Mouse (Mus musculus) embryonic facial prominence, embryonic 14.5 days (tissue): Measurements from ENCODE around the gene Zc3h15. TPM values are rescaled to one million over a fixed set of nuclear protein-coding genes. Genes with fewer than 3 reads are reported as not detected.

ENCODE experiments used
- ATAC-seq: fragments of 200-750 bp; cut with Nextera tagmentation; 2 replicates; pipeline ENCODE4 v1.8.0; 2017; ENCODE audit warnings: low read depth, moderate number of reproducible peaks, moderate TSS enrichment
- DNase-seq: peaks from one replicate; pipeline ENCODE4 v3.0.0-alpha.2; 2015; ENCODE audit warnings: low spot score
- H3K27ac ChIP-seq: fragments of 300-500 bp; sonication (generic); replicated peaks from 2 replicates; pipeline ENCODE4 v1.5.1; 2014; ENCODE audit warnings: low read depth, mild to moderate bottlenecking, low read length, moderate library complexity
- H3K27me3 ChIP-seq: fragments of 300-500 bp; sonication (generic); replicated peaks from 2 replicates; pipeline ENCODE4 v1.6.1; 2014; ENCODE audit warnings: low read length; ENCODE audit not compliant: control insufficient read depth, insufficient read depth
- H3K36me3 ChIP-seq: fragments of 300-500 bp; sonication (generic); 2 replicates; pipeline ENCODE4 v1.6.1; 2014; ENCODE audit warnings: low read length, mixed read lengths; ENCODE audit not compliant: control insufficient read depth, insufficient read depth
- H3K4me1 ChIP-seq: fragments of 300-500 bp; sonication (generic); 2 replicates; pipeline ENCODE4 v1.6.1; 2014; ENCODE audit warnings: antibody characterized with exemption, low read length; ENCODE audit not compliant: control insufficient read depth, insufficient read depth
- H3K4me2 ChIP-seq: fragments of 300-500 bp; sonication (generic); 2 replicates; pipeline ENCODE4 v1.6.1; 2014; ENCODE audit warnings: low read depth, mild to moderate bottlenecking, low read length, moderate library complexity, mixed read lengths
- H3K4me3 ChIP-seq: fragments of 300-500 bp; sonication (generic); 2 replicates; pipeline ENCODE4 v1.5.1; 2014; ENCODE audit warnings: low read depth, mild to moderate bottlenecking, low read length
- H3K9ac ChIP-seq: fragments of 300-500 bp; sonication (generic); 2 replicates; pipeline ENCODE4 v1.6.1; 2014; ENCODE audit warnings: low read depth, mild to moderate bottlenecking, low read length, moderate library complexity, mixed read lengths
- H3K9me3 ChIP-seq: fragments of 300-500 bp; sonication (generic); 2 replicates; pipeline ENCODE4 v1.6.1; 2016; ENCODE audit warnings: low read length; ENCODE audit not compliant: control insufficient read depth
- WGBS: fragments of 180-500 bp; shearing (Covaris S2); extraction: QIAGEN DNeasy Blood & Tissue Kit; methylation state at CpG from one replicate; pipeline ENCODE4 v1.1.7; 2014; 5-methylcytosine and 5-hydroxymethylcytosine counted together
- polyA plus RNA-seq: library from polyadenylated mRNA; unstranded; fragments of >200 nt; fragmentation: Nextera tagmentation; extraction: Ambion mirVana; gene quantifications from 2 replicates; pipeline ENCODE4 v1.2.1, GENCODE M21; 2014

Zc3h15 gene
- polyA plus RNA-seq, 1 experiment from 2014 or later = 130 TPM

- Histone ChIP-seq H3K36me3 (no peaks in the 10 kb centered on the region), H3K27ac (no peak overlapping the region), H3K4me1 (peaks cover 5% of the 10 kb centered on the region), H3K9ac (no peak overlapping the region), H3K4me2 (0 out of 2 replicates have a peak overlapping the region, but pooled peaks have one; percentile 24), H3K27me3 (no peaks in the 10 kb centered on the region), H3K9me3 (no peaks in the 10 kb centered on the region), H3K4me3 (no peak overlapping the region)
- DNase-seq = no peak
- 63% methylated on average over 5 of the region's 5 CpGs for WGBS
- ATAC-seq = no peak
These were observed 69.7 kb downstream of the Zc3h15 start for GRCm38 (mm10) chr2:83713946-83714345.

Other genes starting within 250 kb of the Zc3h15 start
- gene Itgav, start 80.0 kb downstream of the Zc3h15 start, polyA plus RNA-seq = 92.5 and 105 TPM in 2 replicates
- gene Fam171b, start 168.2 kb downstream of the Zc3h15 start, polyA plus RNA-seq = 21.0 TPM in 2 replicates